9 mouse cellular contexts compared by ENCODE assay signal in genomic region chr9:57817220-57817667, GRCm38 (mm10). TPM values are rescaled to one million over a fixed set of nuclear protein-coding genes. Genes with fewer than 3 reads are reported as not detected.
A peak's percentile ranks its signal among the peaks of the same experiment; 100 is the strongest.
DNase-seq lines count a peak whose midpoint lies in the region; ATAC-seq and TF ChIP-seq lines count a peak whose summit lies in the region.
"Had no signal": no experiment of that assay in that cellular context is flagged by ENCODE, and none has a peak within 500 bp of the region (broad histone marks: within the 10 kb centered on the region; RNA-seq: fewer than 3 reads in every experiment).

No protein-coding gene starts in this region.

- H3K27me3 ChIP-seq in forebrain, embryonic 12.5 days, result no peaks in the 10 kb centered on the region
- no peaks in the 10 kb centered on the region for H3K27me3 ChIP-seq in forebrain, embryonic 16.5 days (replicated peaks; ENCODE audit: control insufficient read depth, insufficient read depth, low read length)
- H3K27me3 ChIP-seq in heart, postnatal 0 days (ENCODE audit: control insufficient read depth, insufficient read depth, low read length), result no peaks in the 10 kb centered on the region
- no peaks in the 10 kb centered on the region for H3K27me3 ChIP-seq in limb, embryonic 12.5 days
- no peaks in the 10 kb centered on the region for H3K27me3 ChIP-seq in neural tube, embryonic 15.5 days (replicated peaks)

- 0 out of 2 replicates have a peak overlapping the region, but pooled peaks have one; percentile 4 for H3K4me2 ChIP-seq in forebrain, embryonic 12.5 days
- no peak overlapping the region for H3K4me2 ChIP-seq in forebrain, embryonic 16.5 days (ENCODE audit: low read length)
- peak overlapping the region; percentile 59 for H3K4me2 ChIP-seq in heart, postnatal 0 days (ENCODE audit: low read depth, low read length)
- H3K4me2 ChIP-seq in limb, embryonic 12.5 days, result peak overlapping the region; percentile 31
- H3K4me2 ChIP-seq in neural tube, embryonic 15.5 days, result peak overlapping the region; percentile 7; the same call in 1 of the 2 replicates

- peaks cover 66% of the 10 kb centered on the region for H3K4me1 ChIP-seq in forebrain, embryonic 12.5 days
- H3K4me1 ChIP-seq in forebrain, embryonic 16.5 days (replicated peaks; ENCODE audit: control insufficient read depth, insufficient read depth, low read length), result peaks cover 37% of the 10 kb centered on the region
- peaks cover 56% of the 10 kb centered on the region for H3K4me1 ChIP-seq in heart, postnatal 0 days (ENCODE audit: control insufficient read depth, insufficient read depth)
- peaks cover 86% of the 10 kb centered on the region for H3K4me1 ChIP-seq in limb, embryonic 12.5 days (replicated peaks)
- peaks cover 78% of the 10 kb centered on the region for H3K4me1 ChIP-seq in neural tube, embryonic 15.5 days

- H3K27ac ChIP-seq in forebrain, embryonic 12.5 days, result peak overlapping the region; percentile 31; the same call in 1 of the 2 replicates
- no peak overlapping the region for H3K27ac ChIP-seq in forebrain, embryonic 16.5 days (ENCODE audit: low read length)
- H3K27ac ChIP-seq in heart, postnatal 0 days (ENCODE audit: low read depth), result peak overlapping the region; percentile 89
- H3K27ac ChIP-seq in limb, embryonic 12.5 days, result peak overlapping the region; percentile 70; the same call in 1 of the 2 replicates
- H3K27ac ChIP-seq in neural tube, embryonic 15.5 days (replicated peaks), result peak overlapping the region; percentile 61

- WGBS in forebrain, embryonic 12.5 days, result 10% methylated on average over 6 of the region's 6 CpGs
- WGBS in forebrain, embryonic 16.5 days, result 17% methylated on average over 6 of the region's 6 CpGs
- 4% methylated on average over 6 of the region's 6 CpGs for WGBS in heart, postnatal 0 days
- 5% methylated on average over 6 of the region's 6 CpGs for WGBS in limb, embryonic 12.5 days
- WGBS in neural tube, embryonic 15.5 days, result 9% methylated on average over 6 of the region's 6 CpGs

- TF ChIP-seq EP300 in heart, postnatal 0 days (IDR thresholded peaks at IDR 0.05; ENCODE audit: low read depth), result no peak

- no peak overlapping the region for H3K9ac ChIP-seq in forebrain, embryonic 12.5 days
- no peak overlapping the region for H3K9ac ChIP-seq in forebrain, embryonic 16.5 days (replicated peaks; ENCODE audit: low read depth, low read length)
- H3K9ac ChIP-seq in heart, postnatal 0 days (replicated peaks; ENCODE audit: low read depth, low read length), result no peak overlapping the region; the same call in 1 of the 2 replicates
- H3K9ac ChIP-seq in limb, embryonic 12.5 days (replicated peaks), result no peak overlapping the region
- no peak overlapping the region for H3K9ac ChIP-seq in neural tube, embryonic 15.5 days (replicated peaks)

- no peaks in the 10 kb centered on the region for H3K9me3 ChIP-seq in forebrain, embryonic 12.5 days
- H3K9me3 ChIP-seq in forebrain, embryonic 16.5 days (ENCODE audit: control insufficient read depth, low read length), result no peaks in the 10 kb centered on the region
- H3K9me3 ChIP-seq in heart, postnatal 0 days (replicated peaks; ENCODE audit: control insufficient read depth, low read length), result no peaks in the 10 kb centered on the region
- no peaks in the 10 kb centered on the region for H3K9me3 ChIP-seq in limb, embryonic 12.5 days
- H3K9me3 ChIP-seq in neural tube, embryonic 15.5 days (replicated peaks), result no peaks in the 10 kb centered on the region

- DNase-seq in heart, postnatal 0 days (ENCODE audit: low spot score), result peak; percentile 89
- no peak for DNase-seq in left cerebral cortex, adult 11 months (ENCODE audit: low spot score)
- no peak for DNase-seq in thymus, postnatal 36 days
- DNase-seq in T-cell, adult 2 months (ENCODE audit: low spot score), result no peak

- H3K36me3 ChIP-seq in forebrain, embryonic 12.5 days (replicated peaks), result no peaks in the 10 kb centered on the region
- H3K36me3 ChIP-seq in forebrain, embryonic 16.5 days (ENCODE audit: control insufficient read depth, insufficient read depth), result no peaks in the 10 kb centered on the region
- H3K36me3 ChIP-seq in heart, postnatal 0 days (replicated peaks; ENCODE audit: control insufficient read depth, insufficient read depth, low read length), result no peaks in the 10 kb centered on the region
- H3K36me3 ChIP-seq in limb, embryonic 12.5 days, result no peaks in the 10 kb centered on the region
- no peaks in the 10 kb centered on the region for H3K36me3 ChIP-seq in neural tube, embryonic 15.5 days

- TF ChIP-seq CTCF in heart, postnatal 0 days (IDR thresholded peaks at IDR 0.05; ENCODE audit: low read depth), result no peak

- H3K4me3 ChIP-seq in forebrain, embryonic 12.5 days (replicated peaks), result no peak overlapping the region
- H3K4me3 ChIP-seq in forebrain, embryonic 16.5 days (replicated peaks; ENCODE audit: low read length), result no peak overlapping the region
- H3K4me3 ChIP-seq in heart, postnatal 0 days (ENCODE audit: low read depth, low read length), result peak overlapping the region; percentile 21; the same call in 1 of the 2 replicates
- H3K4me3 ChIP-seq in limb, embryonic 12.5 days (replicated peaks), result no peak overlapping the region
- H3K4me3 ChIP-seq in neural tube, embryonic 15.5 days (replicated peaks), result no peak overlapping the region
- H3K4me3 ChIP-seq: erythroblast, embryonic 14.5 days had no signal

- ATAC-seq in forebrain, embryonic 12.5 days (ENCODE audit: low FRiP score), result peak; percentile 49; the same call in 1 of the 2 replicates
- no peak for ATAC-seq in forebrain, embryonic 16.5 days
- ATAC-seq in heart, postnatal 0 days (ENCODE audit: insufficient read depth, low read depth), result peak; percentile 92
- ATAC-seq in limb, embryonic 12.5 days (ENCODE audit: insufficient number of reproducible peaks, insufficient read depth, low FRiP score, low TSS enrichment, low read depth), result no peak
- no peak for ATAC-seq in neural tube, embryonic 15.5 days (ENCODE audit: low FRiP score)

RNA-seq across cellular contexts. Expression of gene Arid3b, which starts 19.3 kb away (rescaled TPM):
- polyA plus RNA-seq in forebrain, embryonic 12.5 days (2016; fragmentation: Nextera tagmentation; extraction: Ambion mirVana), result 20.3 and 20.6 TPM in 2 replicates
- polyA plus RNA-seq in forebrain, embryonic 16.5 days (2015; fragmentation: Nextera tagmentation; extraction: Ambion mirVana), result 8.6 and 10.6 TPM in 2 replicates
- total RNA-seq in heart, postnatal 0 days (2014; rRNA removed; ENCODE audit: low replicate concordance), result 7.3 and 11.1 TPM in 2 replicates
- 4.4 and 5.2 TPM in 2 replicates for polyA plus RNA-seq in heart, postnatal 0 days (2015; fragmentation: Nextera tagmentation; extraction: Ambion mirVana)
- 19.0 and 22.4 TPM in 2 replicates for polyA plus RNA-seq in limb, embryonic 12.5 days (2016; fragmentation: Nextera tagmentation; extraction: Ambion mirVana)
- polyA plus RNA-seq in neural tube, embryonic 15.5 days (2015; fragmentation: Nextera tagmentation; extraction: Ambion mirVana), result 6.7 and 8.9 TPM in 2 replicates

RNA-seq across cellular contexts. Expression of gene Clk3, which starts 51.6 kb away (rescaled TPM):
- polyA plus RNA-seq in forebrain, embryonic 12.5 days (2016; fragmentation: Nextera tagmentation; extraction: Ambion mirVana), result 90.2 and 96.7 TPM in 2 replicates
- polyA plus RNA-seq in forebrain, embryonic 16.5 days (2015; fragmentation: Nextera tagmentation; extraction: Ambion mirVana), result 88.9 and 97.4 TPM in 2 replicates
- 27.5 and 40.8 TPM in 2 replicates for total RNA-seq in heart, postnatal 0 days (2014; rRNA removed; ENCODE audit: low replicate concordance)
- 31.9 and 34.8 TPM in 2 replicates for polyA plus RNA-seq in heart, postnatal 0 days (2015; fragmentation: Nextera tagmentation; extraction: Ambion mirVana)
- polyA plus RNA-seq in limb, embryonic 12.5 days (2016; fragmentation: Nextera tagmentation; extraction: Ambion mirVana), result 79.6 and 83.3 TPM in 2 replicates
- 63.6 and 65.7 TPM in 2 replicates for polyA plus RNA-seq in neural tube, embryonic 15.5 days (2015; fragmentation: Nextera tagmentation; extraction: Ambion mirVana)

Comparison
In these comparisons a context has a peak if more than half of its experiments do, and no peak if none do; other contexts are left out.
1. ATAC-seq: peak in forebrain, embryonic 12.5 days (single experiment) and heart, postnatal 0 days (single experiment); none in forebrain, embryonic 16.5 days (single experiment), limb, embryonic 12.5 days (single experiment) and neural tube, embryonic 15.5 days (single experiment).